30 mouse cellular contexts compared by ENCODE assay signal in genomic region chr17:12250581-12250980, GRCm38 (mm10).
"Had no signal": no experiment of that assay in that cellular context is flagged by ENCODE, and none has a peak within 500 bp of the region (broad histone marks: within the 10 kb centered on the region; RNA-seq: fewer than 3 reads in every experiment).

No protein-coding gene starts in this region.

- H3K27me3 ChIP-seq: heart, embryonic 12.5 days; heart, embryonic 13.5 days; heart, embryonic 15.5 days; hindbrain, embryonic 12.5 days; hindbrain, embryonic 13.5 days; hindbrain, embryonic 15.5 days; intestine, embryonic 15.5 days; kidney, embryonic 15.5 days had no signal

- H3K27ac ChIP-seq: heart, embryonic 13.5 days; heart, embryonic 15.5 days; hindbrain, embryonic 10.5 days; hindbrain, embryonic 12.5 days; hindbrain, embryonic 13.5 days; hindbrain, embryonic 14.5 days; hindbrain, embryonic 15.5 days; hindbrain, postnatal 0 days; intestine, embryonic 15.5 days; kidney, embryonic 15.5 days; kidney, postnatal 0 days; layer of hippocampus, adult 2 months; left cerebral cortex, adult 2 months had no signal

- ATAC-seq: hindbrain, embryonic 16.5 days; hindbrain, postnatal 0 days; inflammation-experienced regulatory T-cells, adult 6 months; intestine, embryonic 15.5 days; intestine, embryonic 16.5 days; intestine, postnatal 0 days had no signal

- H3K4me1 ChIP-seq: heart, embryonic 12.5 days; heart, embryonic 13.5 days; heart, embryonic 15.5 days; hindbrain, embryonic 10.5 days; hindbrain, embryonic 12.5 days; hindbrain, embryonic 13.5 days; hindbrain, embryonic 15.5 days; intestine, embryonic 15.5 days; kidney, embryonic 15.5 days had no signal

- DNase-seq: heart, postnatal 4 days; kidney, adult 11 months; kidney, adult 18-20 months; kidney, adult 2 months; kidney, adult 8-10 months; kidney, adult 9 months; kidney, postnatal 10 days; kidney, postnatal 14 days; kidney, postnatal 25 days; kidney, postnatal 36 days; kidney, postnatal 4 days; layer of hippocampus, postnatal 36 days had no signal

- H3K9me3 ChIP-seq: hindbrain, embryonic 15.5 days; intestine, embryonic 15.5 days had no signal

- H3K4me2 ChIP-seq: heart, embryonic 12.5 days; heart, embryonic 13.5 days; heart, embryonic 15.5 days; hindbrain, embryonic 12.5 days; hindbrain, embryonic 13.5 days; hindbrain, embryonic 14.5 days; hindbrain, embryonic 15.5 days; intestine, embryonic 15.5 days; kidney, embryonic 15.5 days had no signal

- H3K9ac ChIP-seq: heart, embryonic 12.5 days; heart, embryonic 13.5 days; heart, embryonic 15.5 days; hindbrain, embryonic 12.5 days; hindbrain, embryonic 13.5 days; hindbrain, embryonic 14.5 days; hindbrain, embryonic 15.5 days; intestine, embryonic 15.5 days; kidney, embryonic 15.5 days had no signal

- H3K4me3 ChIP-seq: heart, embryonic 12.5 days; heart, embryonic 13.5 days; heart, embryonic 15.5 days; hindbrain, embryonic 10.5 days; hindbrain, embryonic 12.5 days; hindbrain, embryonic 13.5 days; hindbrain, embryonic 15.5 days; intestine, embryonic 15.5 days; kidney, embryonic 15.5 days; layer of hippocampus, adult 2 months; left cerebral cortex, adult 2 months had no signal
